In the genomic region with DNA sequence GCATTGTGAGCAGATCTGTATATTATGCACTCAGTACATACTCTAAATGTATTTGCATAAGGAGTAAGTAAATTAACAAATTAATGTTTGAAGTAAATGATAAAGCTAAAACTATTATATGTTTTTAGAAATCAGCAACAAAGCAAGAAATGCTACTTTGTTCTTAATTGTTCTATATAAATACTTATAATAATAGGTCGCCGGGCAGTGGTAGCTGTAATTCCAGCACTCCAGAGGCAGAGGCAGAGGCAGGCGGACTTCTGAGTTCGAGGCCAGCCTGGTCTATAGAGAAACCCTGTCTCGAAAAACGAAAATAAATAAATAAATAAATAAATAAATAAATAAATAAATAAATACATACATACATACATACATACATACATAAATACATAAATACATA, we compare ENCODE assay signal across 8 mouse cellular contexts.
DNase-seq lines count a peak whose midpoint lies in the region; TF ChIP-seq lines count a peak whose summit lies in the region.
"Not testable (repeated sequence)": the region's sequence is repeated elsewhere in the genome, so short reads cannot be mapped to it uniquely, and the experiment has no call there.

No protein-coding gene starts in this region.

- H3K4me3 ChIP-seq in left cerebral cortex, adult 2 months = not testable (repeated sequence)

- intact Hi-C loops in left cerebral cortex, adult 2 months (cut with DNase I) = not testable (repeated sequence)

- not testable (repeated sequence) for TF ChIP-seq CTCF in left cerebral cortex, adult 2 months (IDR thresholded peaks at IDR 0.05)

- peak; percentile 63 to 72 for DNase-seq in adrenal gland, adult (ENCODE audit: inconsistent age in 2 of 2, low spot score in 1 of 2)
- DNase-seq in embryo, embryonic 11 days = peak; percentile 85
- DNase-seq in gastrocnemius, postnatal 10 days = peak; percentile 72
- peak; percentile 81 for DNase-seq in induced T-regulatory cell, adult 2 months (ENCODE audit: low read depth)
- peak; percentile 62 to 75 for DNase-seq in left cerebral cortex, adult 2 months (ENCODE audit: extremely low spot score in 1 of 2, low spot score in 2 of 2)
- DNase-seq in lung, postnatal 25 days (ENCODE audit: low spot score) = peak; percentile 39
- DNase-seq in right cerebral cortex, postnatal 10 days (ENCODE audit: low spot score in 2 of 2) = peak; percentile 80 to 83
- peak; percentile 90 for DNase-seq in urinary bladder, postnatal 10 days (ENCODE audit: low spot score)

- H3K27ac ChIP-seq in left cerebral cortex, adult 2 months = not testable (repeated sequence)

Comparison
In these comparisons a context has a peak if more than half of its experiments do, and no peak if none do; other contexts are left out.
1. DNase-seq: peak in every context shown above with its lines; median percentile 90 in urinary bladder, postnatal 10 days; 85 in embryo, embryonic 11 days; 82 in right cerebral cortex, postnatal 10 days; 81 in induced T-regulatory cell, adult 2 months; 72 in gastrocnemius, postnatal 10 days; 68 in left cerebral cortex, adult 2 months; 68 in adrenal gland, adult; 39 in lung, postnatal 25 days.